Mouse (Mus musculus) B cell, adult 62 days (primary cell): ENCODE measurements around the gene Rnf130. TPM values are rescaled to one million over a fixed set of nuclear protein-coding genes. Genes with fewer than 3 reads are reported as not detected.

ENCODE experiments used
- total RNA-seq: library from RNA; stranded (reverse); gene quantifications from 4 replicates; pipeline ENCODE4 v1.2.4, GENCODE M21; 2023

The Rnf130 gene
- 84.9 to 102 TPM (median 90.1 TPM) in 4 replicates for total RNA-seq

DNA sequence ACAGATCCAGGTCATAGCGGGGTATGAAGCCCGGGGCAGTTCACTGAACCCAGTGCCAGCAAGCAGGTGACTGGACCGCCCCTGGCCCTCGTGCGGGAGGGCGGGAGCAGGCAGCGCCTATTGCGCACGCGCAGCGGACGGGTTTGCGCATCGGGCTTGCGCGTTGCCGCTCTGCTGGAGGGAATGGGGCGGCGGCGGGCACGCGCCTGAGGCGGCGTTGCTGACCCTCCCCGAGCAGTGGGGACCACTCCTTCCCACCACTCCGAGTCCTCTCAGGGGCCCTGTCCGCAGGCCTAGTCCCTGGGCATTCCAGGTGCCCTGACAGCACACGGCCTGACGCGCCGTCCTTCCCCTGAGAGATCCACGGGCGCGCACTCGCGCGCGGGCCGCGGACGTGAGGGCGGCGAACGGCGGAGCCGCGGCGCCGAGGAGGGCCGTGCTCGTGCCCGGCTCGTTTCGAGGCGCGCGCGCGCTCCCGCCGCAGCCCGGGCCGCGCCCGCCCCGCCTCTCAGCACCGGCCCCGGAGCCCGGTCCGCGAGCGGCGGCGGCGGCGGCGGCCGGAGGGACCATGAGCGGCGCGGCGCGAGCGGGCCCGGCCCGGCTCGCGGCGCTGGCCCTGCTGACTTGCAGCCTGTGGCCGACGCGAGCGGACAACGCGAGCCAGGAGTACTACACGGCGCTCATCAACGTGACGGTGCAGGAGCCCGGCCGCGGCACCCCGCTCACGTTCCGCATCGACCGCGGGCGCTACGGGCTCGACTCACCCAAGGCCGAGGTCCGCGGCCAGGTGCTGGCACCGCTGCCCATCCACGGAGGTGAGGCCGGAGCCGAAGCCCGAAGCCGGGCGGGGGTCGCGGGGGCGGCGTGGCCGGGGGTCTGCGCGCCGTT is at the start of gene Rnf130:
Gene Rnf130, plus strand, starts transcription at position 514 of the 888 bp plus-strand sequence.

DNA sequence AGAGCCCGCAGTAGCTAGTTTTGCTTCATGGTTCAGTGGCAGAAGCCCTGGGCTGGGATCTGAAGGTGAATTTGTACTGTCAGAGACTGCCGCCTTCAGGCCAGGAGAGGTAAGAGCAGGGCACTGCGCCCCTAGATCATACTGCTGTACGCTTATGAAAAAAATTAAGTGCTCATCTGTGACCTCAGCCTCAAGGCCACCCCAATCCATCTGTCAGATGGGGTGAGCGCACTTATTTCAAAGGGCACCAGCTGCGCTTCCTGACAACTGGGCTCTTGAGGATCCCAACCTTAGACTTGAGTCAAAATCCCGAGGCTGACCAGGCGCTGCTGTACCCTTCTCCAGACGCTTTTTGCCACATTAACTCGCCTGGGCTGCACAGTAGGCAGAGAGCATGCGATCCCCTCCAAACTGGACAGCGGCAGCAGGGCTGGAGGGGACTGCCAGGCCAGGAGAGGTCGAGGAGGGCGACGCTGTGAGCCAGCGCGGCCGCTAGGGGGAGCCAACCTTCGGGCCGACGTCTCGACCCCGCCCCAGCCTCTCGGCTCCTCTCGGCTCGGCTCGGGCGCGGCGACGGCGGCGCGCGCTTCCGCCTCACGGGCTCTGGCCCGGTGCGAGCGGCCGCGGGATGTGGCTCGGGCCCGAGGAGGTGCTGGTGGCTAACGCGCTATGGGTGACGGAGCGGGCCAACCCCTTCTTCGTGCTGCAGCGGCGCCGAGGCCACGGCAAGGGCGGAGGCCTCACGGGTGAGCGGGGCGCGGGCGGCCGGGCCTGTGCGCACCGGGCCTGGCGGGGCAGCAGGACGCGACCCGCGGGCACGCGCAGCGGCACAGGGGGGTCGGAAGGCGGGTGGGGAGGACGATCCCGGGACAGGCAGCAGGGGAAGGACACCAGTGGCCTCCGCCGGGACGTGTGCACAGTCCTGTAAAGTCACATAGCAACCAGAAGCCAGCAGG is 105.9 kb downstream of the Rnf130 start, which contains the start of gene Tbc1d9b:
Gene Tbc1d9b, plus strand, starts transcription at position 586 of the 956 bp plus-strand sequence.

Other genes starting within 250 kb of the Rnf130 start
- gene Gfpt2, start 231.2 kb upstream of the Rnf130 start, total RNA-seq: 0.21 TPM in 1 of 4 replicates, not detected in the others
- gene Mapk9, start 178.6 kb upstream of the Rnf130 start, total RNA-seq: 44.6 to 48.0 TPM (median 45.6 TPM) in 4 replicates
- not detected in 4 replicates for gene Rasgef1c, start 123.5 kb upstream of the Rnf130 start, total RNA-seq
- gene Tbc1d9b, start 106.0 kb downstream of the Rnf130 start, total RNA-seq: 51.4 to 62.3 TPM (median 56.0 TPM) in 4 replicates
- 2.5 to 7.0 TPM (median 3.7 TPM) in 4 replicates for gene Mrnip, start 149.1 kb downstream of the Rnf130 start, total RNA-seq
- gene Sqstm1, start 185.5 kb downstream of the Rnf130 start, total RNA-seq: 562 to 613 TPM (median 580 TPM) in 4 replicates
- gene Mgat4b, start 185.5 kb downstream of the Rnf130 start, total RNA-seq: 7.3 to 11.0 TPM (median 8.7 TPM) in 4 replicates
- 1.2 to 2.2 TPM (median 2.1 TPM) in 3 of 4 replicates, not detected in the other for gene Ltc4s, start 213.3 kb downstream of the Rnf130 start, total RNA-seq